Mouse (Mus musculus): ENCODE data around the gene Jade3.

DNA sequence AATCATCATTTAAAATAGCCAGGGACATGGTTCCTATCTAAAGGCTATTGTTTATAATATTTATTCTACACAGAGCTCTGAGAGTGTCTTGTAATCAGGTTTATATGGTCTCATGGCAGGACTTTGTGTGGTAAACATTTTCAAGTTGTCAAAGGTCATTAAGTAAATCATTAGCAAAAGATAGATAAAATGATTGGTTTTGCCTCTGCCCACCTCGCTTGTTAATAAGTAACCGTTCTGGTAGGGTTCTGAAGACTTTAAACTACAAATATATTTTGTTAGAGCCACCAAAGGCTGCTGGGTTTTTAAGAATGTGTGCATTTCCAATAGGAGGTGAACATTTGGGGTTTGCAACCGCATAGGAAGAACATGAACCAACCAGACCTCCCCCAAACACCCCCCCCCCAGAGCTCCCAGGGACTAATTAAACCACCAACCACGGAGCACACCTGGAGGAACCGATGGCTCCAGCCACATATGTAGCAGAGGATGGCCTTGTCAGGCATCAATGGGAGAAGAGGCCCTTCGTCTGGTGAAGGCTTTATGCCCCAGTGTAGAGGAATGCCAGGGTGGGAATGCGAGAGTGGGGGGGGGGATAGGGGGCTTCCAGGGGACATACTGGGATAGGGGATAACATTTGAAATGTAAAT is 94.9 kb downstream of the Jade3 start:
- TF ChIP-seq CTCF (IDR thresholded peaks at IDR 0.05; ENCODE audit: low read depth): no peak
- TF ChIP-seq EP300 (IDR thresholded peaks at IDR 0.05; ENCODE audit: low read depth): no peak
